Mouse (Mus musculus) bone marrow macrophage, adult 2 months (primary cell): ENCODE results near the gene Ifit3b.

ENCODE experiments used
- CTCF ChIP-seq: IDR thresholded peaks from 2 replicates; pipeline ENCODE4 v1.5.1; 2012; ENCODE audit warnings: low read depth, mild to moderate bottlenecking, low read length, moderate library complexity
- POLR2A ChIP-seq: IDR thresholded peaks from 2 replicates; pipeline ENCODE4 v1.6.1; 2012; ENCODE audit warnings: mild to moderate bottlenecking, low read depth, low read length, borderline replicate concordance

- TF ChIP-seq POLR2A (no peak), CTCF (no peak)
These were observed 37.8 kb upstream of the Ifit3b start for GRCm38 (mm10) chr19:34569896-34570476.
